Mouse (Mus musculus): ENCODE results near the gene Serinc5. TPM values are rescaled to one million over a fixed set of nuclear protein-coding genes. Genes with fewer than 3 reads are reported as not detected.

The Serinc5 gene
- polyA plus RNA-seq, 1 experiment from 2014 or later = 13.8 TPM

DNA sequence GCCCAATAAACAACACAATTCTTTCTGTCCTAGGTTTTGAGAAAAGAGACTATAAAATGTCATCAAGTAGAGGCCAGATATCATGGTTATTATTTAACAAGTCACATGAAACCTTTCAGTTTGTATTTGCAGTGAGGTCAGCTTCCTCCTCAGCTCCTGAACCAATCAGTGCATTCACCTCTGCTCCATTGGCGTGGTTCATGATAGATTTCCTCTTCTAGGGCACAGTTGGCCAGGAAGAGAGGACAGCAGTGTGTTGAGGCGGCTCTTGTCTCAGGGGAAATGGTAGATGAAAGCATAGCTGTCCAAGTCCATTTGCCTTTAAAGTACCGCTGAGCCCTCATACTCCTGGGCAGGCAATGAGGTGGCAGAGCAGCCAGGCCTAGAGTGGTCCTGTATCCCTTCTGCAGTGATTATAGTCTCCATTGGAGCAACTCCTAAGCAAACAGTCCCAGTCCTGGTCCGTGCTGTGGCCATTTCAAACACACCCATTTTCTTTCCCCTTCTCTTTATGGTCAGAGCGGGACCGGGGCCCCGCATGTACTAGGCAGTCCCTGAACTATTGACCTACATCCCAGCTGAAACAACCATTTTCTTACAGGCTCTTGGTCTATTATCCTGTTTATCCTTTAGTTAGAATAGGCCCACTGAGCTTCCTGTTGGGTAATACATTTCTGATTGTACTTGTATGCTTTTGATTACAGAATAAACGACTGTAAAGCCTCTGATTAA is 51.8 kb downstream of the Serinc5 start:
- no peaks in the 10 kb centered on the region for H3K27me3 ChIP-seq
- DNase-seq (ENCODE audit: low read depth, low spot score) (no peak), ATAC-seq (no peak)
- POLR2A ChIA-PET = no interaction called here
- in situ Hi-C loops (cut with MboI; ENCODE audit: low pct_unique_long_range_greater_than_20kb) = no loop called here
- CTCF ChIA-PET = no interaction called here
- no peak for TF ChIP-seq CTCF (IDR thresholded peaks at IDR 0.05)

DNA sequence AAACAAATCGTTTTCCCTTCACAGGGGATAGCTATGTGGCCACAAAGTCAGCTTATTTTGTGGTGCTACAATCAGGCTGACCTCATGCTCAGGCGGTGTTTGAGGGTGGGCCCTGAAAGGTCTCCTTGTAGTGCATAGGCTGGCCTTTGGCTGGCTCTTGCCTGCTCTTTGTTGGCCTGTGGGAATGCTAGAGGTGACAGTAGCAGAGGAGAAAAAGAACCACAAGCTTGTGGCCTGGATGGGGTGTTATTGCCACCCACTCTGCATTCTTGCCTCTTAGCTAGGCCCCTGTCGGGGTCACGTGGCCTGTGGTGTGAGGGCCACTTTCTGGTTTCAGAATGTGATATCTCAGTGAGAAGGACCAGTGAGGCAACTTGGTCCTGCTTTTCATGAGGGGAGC is 54.1 kb downstream of the Serinc5 start:
- in situ Hi-C loops (cut with MboI; ENCODE audit: low pct_unique_long_range_greater_than_20kb) = no loop called here
- ChIA-PET POLR2A (interaction anchor here (0.6 kb wide), 1 partner anchor 29 kb away, joined by 3 read pairs; no protein-coding TSS in a partner anchor), CTCF (interaction anchor here (1.5 kb wide), 1 partner anchor 9 kb away, joined by 4 read pairs; no protein-coding TSS in a partner anchor)
- no peak for ATAC-seq
- no peak for DNase-seq (ENCODE audit: low read depth, low spot score)
- H3K27me3 ChIP-seq = no peaks in the 10 kb centered on the region
- TF ChIP-seq CTCF (IDR thresholded peaks at IDR 0.05) = no peak

DNA sequence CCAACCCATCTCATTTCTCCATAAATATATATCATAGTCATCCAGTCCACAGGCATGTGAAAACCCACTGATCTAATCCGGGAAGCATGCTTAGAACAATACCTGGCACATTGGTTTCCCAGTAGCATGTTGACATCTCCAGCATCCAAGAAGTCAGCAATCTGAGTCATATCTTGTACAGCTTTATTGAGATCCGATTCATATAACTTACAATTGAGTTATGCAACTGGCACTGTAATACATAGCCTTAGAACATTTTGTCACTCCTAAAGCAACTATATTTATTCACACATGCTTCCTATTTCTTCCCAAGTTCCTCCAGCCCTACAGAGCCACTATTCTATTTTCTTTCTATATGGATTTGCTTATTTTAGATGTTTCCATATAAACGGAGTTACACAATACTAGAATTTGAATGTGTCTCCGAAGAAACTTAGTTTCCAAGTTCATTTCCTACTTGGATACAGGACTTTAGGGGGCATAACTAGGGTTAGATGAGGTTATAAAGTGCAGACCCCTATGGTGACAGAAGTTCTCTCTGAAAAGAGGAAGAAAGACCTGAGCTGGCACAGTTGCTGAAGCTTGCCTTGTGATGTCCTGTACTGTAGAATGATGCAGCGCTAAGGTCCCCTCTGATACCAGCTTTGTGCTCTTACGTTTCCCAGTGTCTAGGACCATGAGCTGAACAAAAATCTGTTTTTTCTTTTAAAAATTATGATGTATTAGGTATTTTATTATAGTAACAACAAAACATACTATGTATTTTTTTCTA is 57.5 kb downstream of the Serinc5 start:
- DNase-seq (ENCODE audit: low read depth, low spot score) (no peak), ATAC-seq (peak; percentile 57)
- no peak for TF ChIP-seq CTCF (IDR thresholded peaks at IDR 0.05)
- no peaks in the 10 kb centered on the region for H3K27me3 ChIP-seq
- ChIA-PET POLR2A (no interaction called here), CTCF (interaction anchor here (1.2 kb wide), 1 partner anchor 16 kb away, joined by 4 read pairs; no protein-coding TSS in a partner anchor)
- in situ Hi-C loops (cut with MboI; ENCODE audit: low pct_unique_long_range_greater_than_20kb) = no loop called here

DNA sequence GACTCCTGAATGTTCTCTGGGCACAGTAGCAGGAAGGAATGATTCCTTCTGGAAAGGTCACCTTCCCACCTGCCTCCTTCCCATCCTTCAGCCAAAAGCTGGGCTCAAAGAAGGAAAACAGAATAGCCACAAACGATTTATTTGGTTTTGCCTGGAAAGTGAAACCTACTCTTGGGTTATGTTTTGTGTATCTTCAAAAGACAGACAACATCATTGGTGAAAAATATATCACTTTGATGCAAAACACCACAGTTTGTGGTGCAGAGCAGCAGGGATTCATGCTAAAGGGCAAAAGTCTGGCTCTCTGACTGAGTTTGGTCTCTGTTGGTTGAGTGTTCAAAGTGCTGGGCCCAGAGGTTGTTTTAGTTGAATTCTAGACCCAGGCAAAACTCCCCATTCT is 60.8 kb downstream of the Serinc5 start:
- POLR2A ChIA-PET = no interaction called here
- ATAC-seq (no peak), DNase-seq (ENCODE audit: low read depth, low spot score) (no peak)
- TF ChIP-seq CTCF (IDR thresholded peaks at IDR 0.05) = no peak
- CTCF ChIA-PET = interaction anchor here (2.2 kb wide), 1 partner anchor 12 kb away, joined by 9 read pairs; no protein-coding TSS in a partner anchor
- in situ Hi-C loops (cut with MboI; ENCODE audit: low pct_unique_long_range_greater_than_20kb) = no loop called here
- H3K27me3 ChIP-seq = no peaks in the 10 kb centered on the region

DNA sequence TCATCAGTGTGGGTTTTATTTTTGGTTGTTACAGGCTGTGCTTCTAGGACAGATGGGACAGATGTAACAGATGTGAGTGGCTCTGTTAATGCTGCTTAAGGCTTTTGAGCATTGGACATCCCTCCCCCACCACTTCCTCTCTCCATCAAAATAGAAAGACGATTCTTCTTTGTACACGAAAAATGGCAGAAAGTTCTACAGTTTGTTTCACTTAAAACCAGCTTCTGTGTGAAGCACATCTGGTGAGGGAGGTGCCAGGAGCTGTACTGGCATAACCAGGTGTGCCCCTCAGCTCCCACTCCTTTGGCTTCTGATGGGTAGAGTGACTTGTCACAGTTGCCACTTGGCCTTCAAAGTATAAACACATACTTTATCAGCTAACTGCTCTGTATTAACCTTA is 63.8 kb downstream of the Serinc5 start:
- ChIA-PET POLR2A (no interaction called here), CTCF (interaction anchor here (0.9 to 1.9 kb wide), 2 partner anchors 10 to 11 kb away, joined by 4 to 5 read pairs; no protein-coding TSS in a partner anchor)
- H3K27me3 ChIP-seq = no peaks in the 10 kb centered on the region
- ATAC-seq (no peak), DNase-seq (ENCODE audit: low read depth, low spot score) (no peak)
- in situ Hi-C loops (cut with MboI; ENCODE audit: low pct_unique_long_range_greater_than_20kb) = no loop called here
- TF ChIP-seq CTCF (IDR thresholded peaks at IDR 0.05) = no peak

DNA sequence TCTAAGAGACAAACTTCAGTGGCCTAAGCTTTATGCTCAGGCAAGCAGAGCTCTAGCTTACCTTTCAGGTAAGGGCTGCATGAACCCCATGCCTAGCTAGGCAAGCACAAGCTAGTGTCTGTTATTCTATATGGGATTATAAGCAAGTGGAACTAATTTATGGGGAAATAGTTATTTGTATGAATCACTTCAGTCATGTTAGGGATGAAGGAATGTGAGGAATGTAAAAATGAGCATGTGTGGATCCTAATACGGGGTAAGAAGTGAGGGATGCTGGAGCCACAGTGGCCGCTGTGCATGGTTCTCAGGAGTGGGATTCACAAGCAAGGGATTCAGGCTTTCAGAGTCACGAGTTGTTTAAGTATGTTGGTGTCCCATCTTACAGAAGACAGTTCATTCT is 64.4 kb downstream of the Serinc5 start:
- CTCF ChIA-PET = interaction anchor here (1.0 to 1.9 kb wide), 2 partner anchors 11 kb away, joined by 4 read pairs; no protein-coding TSS in a partner anchor
- H3K27me3 ChIP-seq = no peaks in the 10 kb centered on the region
- POLR2A ChIA-PET = interaction anchor here (1.0 kb wide), 1 partner anchor 64 kb away, joined by 4 read pairs; the partner anchor contains the start of gene Serinc5
- no peak for TF ChIP-seq CTCF (IDR thresholded peaks at IDR 0.05)
- DNase-seq (ENCODE audit: low read depth, low spot score) (no peak), ATAC-seq (peak; percentile 78)
- in situ Hi-C loops (cut with MboI; ENCODE audit: low pct_unique_long_range_greater_than_20kb) = no loop called here

DNA sequence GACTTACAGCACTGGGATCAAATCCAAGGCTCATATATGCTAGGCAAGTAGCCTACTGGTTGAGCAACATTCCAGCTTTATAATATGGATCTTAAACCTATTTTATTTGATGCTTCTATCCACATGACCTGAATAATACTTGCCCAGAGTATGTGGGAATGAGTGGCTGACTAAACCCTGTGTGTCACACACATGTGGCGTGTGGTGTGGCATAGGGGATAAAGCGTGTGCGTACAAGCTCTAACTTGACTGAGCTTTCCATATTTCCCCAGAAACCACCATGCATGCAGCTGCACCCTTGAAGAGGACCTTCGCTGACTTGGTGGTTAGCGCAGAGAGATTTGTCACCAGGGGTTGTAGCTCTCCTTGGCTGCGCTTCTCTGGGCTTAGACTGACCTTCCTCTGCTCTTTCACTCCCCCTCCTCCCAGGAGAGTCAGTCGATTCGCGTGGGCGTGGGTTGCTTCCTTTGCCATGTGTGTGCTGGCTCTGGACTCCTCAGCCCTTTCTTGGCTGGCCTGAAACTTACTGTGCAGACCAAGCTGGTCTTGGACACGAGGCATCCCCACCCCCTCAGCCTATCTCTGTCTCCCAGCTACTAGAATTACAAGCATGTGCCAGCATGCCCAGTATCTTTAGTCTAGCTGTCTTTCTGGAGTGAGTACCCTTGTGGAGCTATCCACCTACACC is 65.2 kb downstream of the Serinc5 start:
- no peaks in the 10 kb centered on the region for H3K27me3 ChIP-seq
- TF ChIP-seq CTCF (IDR thresholded peaks at IDR 0.05) = no peak
- DNase-seq (ENCODE audit: low read depth, low spot score) = no peak
- in situ Hi-C loops (cut with MboI; ENCODE audit: low pct_unique_long_range_greater_than_20kb) = no loop called here
- ATAC-seq = no peak
- POLR2A ChIA-PET = interaction anchor here (1.0 kb wide), 1 partner anchor 65 kb away, joined by 4 read pairs; the partner anchor contains the start of gene Serinc5
- CTCF ChIA-PET = interaction anchor here (1.0 kb wide), 1 partner anchor 12 kb away, joined by 4 read pairs; no protein-coding TSS in a partner anchor

DNA sequence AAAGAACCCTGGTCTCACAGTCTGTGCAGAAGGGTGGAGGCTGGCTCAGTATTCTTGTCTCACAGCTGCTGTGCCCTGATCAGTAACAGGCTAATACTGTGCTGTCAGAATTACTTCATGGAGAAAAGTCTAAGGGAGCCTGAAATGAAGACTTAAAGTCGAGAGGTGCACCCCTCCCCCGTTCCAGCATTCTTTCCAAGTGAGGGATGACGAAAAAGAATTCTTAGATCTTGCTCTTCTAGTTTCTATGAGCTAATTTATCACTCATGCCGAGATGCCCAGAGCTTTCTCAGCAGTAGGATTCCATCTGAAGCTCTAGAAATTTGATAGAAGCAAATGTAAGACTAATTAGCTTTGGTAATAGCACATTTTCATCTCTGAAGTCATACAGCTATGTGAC is 66.8 kb downstream of the Serinc5 start:
- no peaks in the 10 kb centered on the region for H3K27me3 ChIP-seq
- POLR2A ChIA-PET = no interaction called here
- no peak for TF ChIP-seq CTCF (IDR thresholded peaks at IDR 0.05)
- no peak for ATAC-seq
- DNase-seq (ENCODE audit: low read depth, low spot score) = no peak
- CTCF ChIA-PET = interaction anchor here (1.1 kb wide), 1 partner anchor 14 kb away, joined by 3 read pairs; no protein-coding TSS in a partner anchor
- in situ Hi-C loops (cut with MboI; ENCODE audit: low pct_unique_long_range_greater_than_20kb) = no loop called here

DNA sequence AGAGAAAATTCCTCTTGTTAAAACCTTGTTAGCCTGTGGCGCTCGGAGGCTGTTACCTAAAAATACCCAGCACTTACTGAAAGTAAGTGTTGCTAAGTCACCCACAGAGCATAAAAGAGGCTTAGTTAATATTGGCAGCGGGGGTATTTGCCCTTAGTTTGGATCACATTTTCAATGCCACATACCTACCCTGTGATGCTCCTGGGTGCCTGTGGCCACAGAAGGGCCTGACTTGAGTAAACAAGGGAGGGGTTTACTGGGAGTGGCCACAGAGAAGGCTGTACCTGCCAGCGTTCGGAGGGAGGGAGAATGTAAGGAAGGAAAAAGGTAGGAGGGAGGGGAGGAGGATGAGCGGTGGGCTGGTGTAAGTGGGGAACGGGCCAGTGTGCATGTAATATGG is 68.8 kb downstream of the Serinc5 start:
- no peak for TF ChIP-seq CTCF (IDR thresholded peaks at IDR 0.05)
- ChIA-PET POLR2A (no interaction called here), CTCF (no interaction called here)
- in situ Hi-C loops (cut with MboI; ENCODE audit: low pct_unique_long_range_greater_than_20kb) = no loop called here
- H3K27me3 ChIP-seq = no peaks in the 10 kb centered on the region
- no peak for DNase-seq (ENCODE audit: low read depth, low spot score)
- no peak for ATAC-seq

DNA sequence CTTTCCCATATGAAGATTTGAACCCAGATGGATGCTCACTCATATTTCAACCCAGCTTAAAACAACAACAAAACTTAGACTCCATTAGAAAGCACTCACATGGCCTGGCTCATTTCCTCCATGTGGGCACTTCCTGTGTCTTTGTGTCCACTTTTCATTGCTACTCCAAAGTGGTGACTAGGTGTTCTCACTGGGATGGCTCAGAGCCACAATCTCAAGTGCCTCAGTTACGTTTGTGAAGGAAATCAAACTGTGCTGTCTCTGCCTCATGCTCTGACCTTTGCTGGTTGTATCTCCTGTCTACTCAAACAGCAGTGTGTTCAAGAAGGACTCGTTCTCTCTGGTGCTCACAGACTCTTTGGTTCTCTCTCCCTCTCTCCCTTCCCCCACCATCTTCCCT is 70.7 kb downstream of the Serinc5 start:
- in situ Hi-C loops (cut with MboI; ENCODE audit: low pct_unique_long_range_greater_than_20kb) = no loop called here
- ChIA-PET POLR2A (no interaction called here), CTCF (no interaction called here)
- H3K27me3 ChIP-seq = no peaks in the 10 kb centered on the region
- no peak for ATAC-seq
- no peak for TF ChIP-seq CTCF (IDR thresholded peaks at IDR 0.05)
- no peak for DNase-seq (ENCODE audit: low read depth, low spot score)
